Mouse (Mus musculus) intestine, postnatal 0 days (tissue): ENCODE data around the gene Bpnt1. TPM values are rescaled to one million over a fixed set of nuclear protein-coding genes. Genes with fewer than 3 reads are reported as not detected.

Experiments used
- ATAC-seq: fragments of 200-750 bp; cut with Nextera tagmentation; 2 replicates; pipeline ENCODE4 v1.8.0; 2017; ENCODE audit warnings: mild to moderate bottlenecking, moderate TSS enrichment, moderate library complexity
- H3K27ac ChIP-seq: fragments of 300-500 bp; sonication (generic); 2 replicates; pipeline ENCODE4 v1.5.1; 2014; ENCODE audit warnings: mild to moderate bottlenecking, low read depth, low read length, moderate library complexity
- H3K27me3 ChIP-seq: fragments of 300-500 bp; sonication (generic); replicated peaks from 2 replicates; pipeline ENCODE4 v1.6.1; 2014; ENCODE audit warnings: low read length, mixed read lengths; ENCODE audit not compliant: control insufficient read depth, insufficient read depth
- H3K36me3 ChIP-seq: fragments of 300-500 bp; sonication (generic); 2 replicates; pipeline ENCODE4 v1.6.1; 2014; ENCODE audit warnings: mild to moderate bottlenecking, moderate library complexity; ENCODE audit not compliant: control insufficient read depth, insufficient read depth
- H3K4me1 ChIP-seq: fragments of 300-500 bp; sonication (generic); replicated peaks from 2 replicates; pipeline ENCODE4 v1.6.1; 2014; ENCODE audit warnings: antibody characterized with exemption, low read length, mixed read lengths; ENCODE audit not compliant: control insufficient read depth, insufficient read depth
- H3K4me2 ChIP-seq: fragments of 300-500 bp; sonication (generic); replicated peaks from 2 replicates; pipeline ENCODE4 v1.6.1; 2014; ENCODE audit warnings: low read depth, mild to moderate bottlenecking, moderate library complexity
- H3K4me3 ChIP-seq: fragments of 300-500 bp; sonication (generic); 2 replicates; pipeline ENCODE4 v1.5.1; 2014; ENCODE audit warnings: low read depth, low read length
- H3K9ac ChIP-seq: fragments of 300-500 bp; sonication (generic); 2 replicates; pipeline ENCODE4 v1.6.1; 2014; ENCODE audit warnings: mild to moderate bottlenecking, low read depth, low read length
- H3K9me3 ChIP-seq: fragments of 300-500 bp; sonication (generic); 2 replicates; pipeline ENCODE4 v1.6.1; 2016; ENCODE audit warnings: mixed run types; ENCODE audit not compliant: control insufficient read depth
- CTCF ChIP-seq: sonication (generic); IDR thresholded peaks from 2 replicates; pipeline ENCODE4 v1.5.1; 2016; ENCODE audit warnings: low read depth, mild to moderate bottlenecking, control low read depth, antibody characterized with exemption, moderate library complexity
- WGBS: fragments of 180-500 bp; shearing (Covaris S2); extraction: QIAGEN DNeasy Blood & Tissue Kit; methylation state at CpG from one replicate; pipeline ENCODE4 v1.1.7; 2014; 5-methylcytosine and 5-hydroxymethylcytosine counted together
- polyA plus RNA-seq: library from polyadenylated mRNA; unstranded; fragments of >200 nt; fragmentation: Nextera tagmentation; extraction: Ambion mirVana; gene quantifications from 2 replicates; pipeline ENCODE4 v1.2.1, GENCODE M21; 2015

Gene Bpnt1
- polyA plus RNA-seq, 1 experiment from 2014 or later = 302 TPM

DNA sequence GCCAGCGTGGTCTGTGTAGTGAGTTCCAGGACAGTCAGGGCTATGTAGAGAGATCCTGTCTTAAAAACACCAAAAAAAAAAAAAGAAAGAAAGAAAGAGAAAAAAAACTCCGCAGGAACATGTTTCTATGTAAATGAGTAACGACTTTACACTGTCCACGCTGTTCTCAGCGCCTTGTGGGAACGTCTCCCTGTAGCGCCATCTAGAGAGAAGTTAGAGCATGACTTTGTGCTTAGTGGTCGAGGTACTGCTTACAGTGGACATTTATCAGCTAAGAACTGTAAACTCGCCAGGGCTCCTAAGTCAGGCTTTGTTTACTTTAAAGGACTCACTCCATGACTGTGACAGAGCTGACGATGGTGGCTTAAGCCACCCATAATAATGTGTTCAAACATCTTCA is 14.2 kb downstream of the Bpnt1 start:
- Histone ChIP-seq H3K27ac (no peak overlapping the region), H3K27me3 (no peaks in the 10 kb centered on the region), H3K4me2 (no peak overlapping the region), H3K4me1 (no peaks in the 10 kb centered on the region), H3K36me3 (peaks cover 93% of the 10 kb centered on the region), H3K9me3 (no peaks in the 10 kb centered on the region), H3K4me3 (no peak overlapping the region), H3K9ac (no peak overlapping the region)
- ATAC-seq = no peak
- TF ChIP-seq CTCF = peak; percentile 65
- WGBS = 49% methylated on average over 10 of the region's 10 CpGs

DNA sequence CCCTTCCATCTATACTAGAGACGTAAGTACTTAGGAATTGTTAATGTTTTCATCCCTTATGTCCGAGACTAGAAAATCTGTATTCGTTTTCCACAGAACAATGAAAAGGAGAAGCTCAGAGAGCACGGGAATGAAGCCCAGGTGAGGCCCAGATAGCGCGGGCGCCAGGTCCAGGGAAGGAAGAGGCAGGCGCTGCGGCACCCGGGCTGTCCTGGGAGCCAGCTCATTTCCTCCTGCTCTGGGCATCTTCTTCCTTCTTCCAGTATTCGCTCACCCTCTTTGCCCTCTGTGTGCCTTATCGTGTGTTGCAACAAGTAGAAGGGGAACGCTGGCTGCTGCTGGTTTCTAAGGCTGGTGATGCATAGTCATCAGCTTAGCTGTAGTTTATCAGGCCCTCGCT is 17.8 kb downstream of the Bpnt1 start:
- Histone ChIP-seq H3K36me3 (peaks cover 91% of the 10 kb centered on the region), H3K4me1 (no peaks in the 10 kb centered on the region), H3K27ac (no peak overlapping the region; the same call in 1 of the 2 replicates), H3K4me3 (no peak overlapping the region), H3K27me3 (no peaks in the 10 kb centered on the region), H3K9ac (no peak overlapping the region), H3K9me3 (no peaks in the 10 kb centered on the region), H3K4me2 (no peak overlapping the region)
- no peak for ATAC-seq
- 86% methylated on average over 14 of the region's 14 CpGs for WGBS
- TF ChIP-seq CTCF = no peak

DNA sequence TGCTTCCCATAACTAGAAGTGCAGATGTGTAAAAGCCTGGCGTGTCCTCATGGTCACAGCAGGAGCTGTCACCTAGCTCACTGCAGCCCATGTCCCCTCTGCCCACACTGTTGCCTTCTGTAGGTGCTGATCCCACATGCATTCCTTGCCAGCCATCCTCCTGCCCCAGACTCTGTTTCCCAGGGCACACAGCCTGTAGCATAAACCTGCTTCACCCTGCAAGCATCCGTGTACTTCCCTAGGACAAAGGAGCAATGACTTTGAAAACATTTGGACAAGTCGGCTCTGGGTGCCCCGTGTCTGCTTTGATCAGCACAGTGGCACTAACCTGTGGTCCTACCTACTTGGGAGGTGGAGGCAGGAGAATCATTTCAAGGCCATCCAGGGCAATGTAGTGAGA is 18.7 kb downstream of the Bpnt1 start:
- H3K27ac ChIP-seq = no peak overlapping the region
- no peak for TF ChIP-seq CTCF
- 92% methylated on average over 4 of the region's 4 CpGs for whole genome bisulfite sequencing
- no peaks in the 10 kb centered on the region for H3K27me3 ChIP-seq
- H3K9me3 ChIP-seq = no peaks in the 10 kb centered on the region
- ATAC-seq = no peak
- H3K4me2 ChIP-seq = no peak overlapping the region
- H3K4me1 ChIP-seq = no peaks in the 10 kb centered on the region
- no peak overlapping the region for H3K9ac ChIP-seq
- H3K36me3 ChIP-seq = peaks cover 93% of the 10 kb centered on the region
- H3K4me3 ChIP-seq = no peak overlapping the region

DNA sequence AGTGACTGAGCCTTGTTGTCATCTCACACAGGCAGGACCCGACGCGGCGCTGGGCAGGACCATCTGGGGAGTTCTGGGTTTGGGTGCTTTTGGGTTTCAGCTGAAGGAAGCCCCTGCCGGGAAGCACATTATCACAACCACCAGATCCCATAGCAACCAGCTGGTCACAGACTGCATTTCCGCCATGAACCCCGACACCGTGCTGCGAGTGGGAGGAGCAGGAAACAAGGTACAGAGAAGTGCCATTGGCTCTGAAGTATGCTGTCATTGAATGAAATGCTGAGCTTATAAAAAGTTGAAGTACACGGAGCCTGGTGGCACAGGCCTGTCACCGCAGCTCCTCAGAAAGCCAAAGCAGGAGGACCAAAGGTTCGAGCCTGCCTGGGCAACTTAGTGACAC is 20.2 kb downstream of the Bpnt1 start:
- no peaks in the 10 kb centered on the region for H3K9me3 ChIP-seq
- H3K9ac ChIP-seq = no peak overlapping the region
- H3K4me2 ChIP-seq = no peak overlapping the region
- TF ChIP-seq CTCF = no peak
- H3K4me1 ChIP-seq = no peaks in the 10 kb centered on the region
- H3K36me3 ChIP-seq = peaks cover 90% of the 10 kb centered on the region
- no peaks in the 10 kb centered on the region for H3K27me3 ChIP-seq
- 0 out of 2 replicates have a peak overlapping the region, but pooled peaks have one; percentile 35 for H3K27ac ChIP-seq
- ATAC-seq = no peak
- 89% methylated on average over 12 of the region's 12 CpGs for WGBS
- H3K4me3 ChIP-seq = no peak overlapping the region

DNA sequence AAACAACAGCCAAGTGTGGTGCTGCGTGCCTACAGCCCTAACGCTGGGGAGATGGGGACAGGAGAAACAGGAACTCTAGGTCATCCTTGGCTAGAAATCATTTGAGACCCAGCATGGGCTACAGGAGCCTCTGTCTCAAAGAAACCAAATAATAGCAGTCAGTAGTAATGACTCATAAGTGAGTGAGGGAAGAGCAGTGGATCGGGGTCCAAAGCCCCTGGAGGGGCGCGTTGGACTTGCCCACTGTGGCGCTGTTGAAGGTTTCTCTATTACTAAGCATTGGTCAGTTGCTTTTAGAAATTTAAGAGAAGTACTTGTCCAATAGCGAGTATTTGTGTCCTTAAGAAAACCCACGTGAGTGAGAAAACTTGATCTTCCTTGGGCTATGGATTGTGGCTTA is 21.4 kb downstream of the Bpnt1 start:
- ATAC-seq = no peak
- WGBS = 96% methylated on average over 8 of the region's 8 CpGs
- Histone ChIP-seq H3K4me2 (no peak overlapping the region), H3K36me3 (peaks cover 86% of the 10 kb centered on the region), H3K4me1 (no peaks in the 10 kb centered on the region), H3K4me3 (no peak overlapping the region), H3K9me3 (no peaks in the 10 kb centered on the region), H3K27me3 (no peaks in the 10 kb centered on the region), H3K27ac (no peak overlapping the region), H3K9ac (no peak overlapping the region)
- no peak for TF ChIP-seq CTCF

DNA sequence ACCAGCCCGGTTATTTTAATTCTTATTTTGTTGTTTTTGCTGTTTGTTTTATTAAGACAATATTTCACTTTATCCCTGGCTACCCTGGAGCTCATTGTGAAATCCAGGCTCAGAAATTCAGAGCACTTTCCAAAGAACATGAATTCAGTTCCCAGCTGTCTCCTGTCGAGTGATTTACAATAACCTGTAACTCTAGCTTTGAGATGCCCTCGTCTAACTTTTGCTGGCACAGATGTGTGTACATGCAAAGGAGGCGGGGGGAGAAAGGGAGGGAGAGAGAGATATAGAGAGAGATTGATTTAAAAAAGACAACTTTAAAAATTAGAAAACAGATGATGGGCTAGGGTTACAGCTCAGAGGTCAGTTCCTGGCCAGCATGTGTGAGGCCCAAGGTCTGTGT is 22.8 kb downstream of the Bpnt1 start:
- no peak for TF ChIP-seq CTCF
- Histone ChIP-seq H3K36me3 (peaks cover 74% of the 10 kb centered on the region), H3K4me1 (no peaks in the 10 kb centered on the region), H3K4me2 (no peak overlapping the region), H3K27me3 (no peaks in the 10 kb centered on the region), H3K9me3 (no peaks in the 10 kb centered on the region), H3K27ac (no peak overlapping the region), H3K4me3 (no peak overlapping the region), H3K9ac (no peak overlapping the region)
- 88% methylated on average over 4 of the region's 4 CpGs for WGBS
- no peak for ATAC-seq

DNA sequence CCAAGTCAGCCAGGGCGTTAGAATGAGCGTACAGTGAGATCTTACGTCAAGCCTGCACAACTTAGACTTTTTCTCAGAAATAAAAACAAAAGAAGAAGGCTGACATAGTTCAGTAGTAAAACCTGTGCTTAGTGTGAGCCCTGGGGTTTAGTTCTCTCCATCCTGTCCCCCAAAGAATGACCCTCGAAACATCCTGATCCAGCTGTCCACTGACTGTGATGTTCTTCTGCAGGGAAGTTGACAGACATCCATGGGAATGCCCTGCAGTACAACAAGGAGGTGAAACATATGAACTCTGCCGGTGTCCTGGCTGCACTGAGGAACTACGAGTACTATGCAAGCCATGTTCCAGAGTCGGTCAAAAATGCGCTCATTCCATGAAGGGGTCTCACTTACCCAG is 24.3 kb downstream of the Bpnt1 start:
- no peak overlapping the region for H3K9ac ChIP-seq
- H3K27ac ChIP-seq = no peak overlapping the region
- peaks cover 59% of the 10 kb centered on the region for H3K36me3 ChIP-seq
- no peaks in the 10 kb centered on the region for H3K27me3 ChIP-seq
- WGBS = 94% methylated on average over 8 of the region's 8 CpGs
- no peak overlapping the region for H3K4me3 ChIP-seq
- TF ChIP-seq CTCF = no peak
- no peak overlapping the region for H3K4me2 ChIP-seq
- no peak for ATAC-seq
- no peaks in the 10 kb centered on the region for H3K9me3 ChIP-seq
- no peaks in the 10 kb centered on the region for H3K4me1 ChIP-seq
